Mouse (Mus musculus) spleen, postnatal 10 days (tissue): ENCODE data around the gene Vmn2r2.

ENCODE experiments used
- DNase-seq, 2 experiments: peaks; one replicate each; pipeline ENCODE4 v3.0.0; 2021 to 2022; ENCODE audit warnings: low spot score in 2 of 2

The Vmn2r2 gene

GRCm38 (mm10) chr3:64141878-64142508 is at the start of gene Vmn2r2:
Gene Vmn2r2, minus strand, starts transcription at chr3:64141928.
- no peak for DNase-seq

- no peak for DNase-seq
These were observed 28.2 kb downstream of the Vmn2r2 start for GRCm38 (mm10) chr3:64113352-64114046.

- DNase-seq, result no peak
These were observed 29.0 kb downstream of the Vmn2r2 start for GRCm38 (mm10) chr3:64112707-64113106.

- no peak for DNase-seq
These were observed 60.5 kb downstream of the Vmn2r2 start, which contains the start of gene Vmn2r1 for GRCm38 (mm10) chr3:64081247-64081646. Gene Vmn2r1, plus strand, starts transcription at chr3:64081547.
